Mouse (Mus musculus): Measurements from ENCODE around the gene Cwh43.

The Cwh43 gene

GRCm38 (mm10) chr5:73399768-73400526, 5.9 kb upstream of the Cwh43 start:
- in situ Hi-C loops (cut with MboI, MseI) = no loop called here

DNA sequence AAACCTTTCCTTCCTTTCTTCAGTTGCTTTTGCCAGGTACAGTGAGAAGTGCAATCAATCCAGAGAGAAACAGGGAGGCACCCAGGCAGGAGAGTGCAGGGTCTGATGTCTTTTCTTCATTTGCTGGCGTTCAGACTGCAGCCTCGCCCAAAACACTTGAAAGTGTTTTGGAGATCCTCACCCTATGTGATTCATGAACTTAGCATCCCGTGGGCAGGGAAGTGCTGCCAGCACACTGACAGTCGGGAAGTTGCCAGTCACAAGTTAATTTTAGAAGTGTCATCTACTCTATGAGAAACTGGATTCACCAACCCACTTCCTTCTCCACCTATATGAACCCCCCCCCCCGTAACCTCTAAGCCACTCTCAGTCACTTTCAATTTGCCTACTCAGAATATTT, 4.5 kb upstream of the Cwh43 start:
- in situ Hi-C loops (cut with MboI, MseI) = no loop called here

GRCm38 (mm10) chr5:73402911-73403310, 3.0 kb upstream of the Cwh43 start:
- in situ Hi-C loops (cut with MboI, MseI) = no loop called here

- in situ Hi-C loops (cut with MboI, MseI) = no loop called here
Observed at GRCm38 (mm10) chr5:73403311-73404068, 2.4 kb upstream of the Cwh43 start.

DNA sequence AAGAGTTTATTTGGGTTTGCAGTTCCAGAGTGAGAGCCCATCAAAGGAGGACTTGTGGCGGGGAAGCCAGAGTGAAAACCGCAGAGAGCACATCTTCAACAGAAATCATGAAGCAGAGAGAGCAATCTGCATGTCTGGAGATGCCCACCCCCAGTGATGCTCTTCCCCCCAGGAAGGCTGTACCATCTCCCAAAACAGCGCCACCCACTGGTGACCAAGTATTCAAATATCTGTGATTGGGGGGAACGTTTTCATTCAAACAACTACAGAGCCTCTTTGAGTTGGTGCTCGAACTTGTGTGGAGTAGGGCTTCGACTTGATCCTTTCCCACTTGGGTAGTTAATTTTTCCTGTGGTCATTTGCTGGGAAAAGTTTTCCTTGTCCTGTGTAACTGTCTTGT, 1.1 kb upstream of the Cwh43 start:
- in situ Hi-C loops (cut with MboI, MseI) = no loop called here

- in situ Hi-C loops (cut with MboI, MseI) = no loop called here
Observed at GRCm38 (mm10) chr5:73406861-73407260, 986 bp downstream of the Cwh43 start.

DNA sequence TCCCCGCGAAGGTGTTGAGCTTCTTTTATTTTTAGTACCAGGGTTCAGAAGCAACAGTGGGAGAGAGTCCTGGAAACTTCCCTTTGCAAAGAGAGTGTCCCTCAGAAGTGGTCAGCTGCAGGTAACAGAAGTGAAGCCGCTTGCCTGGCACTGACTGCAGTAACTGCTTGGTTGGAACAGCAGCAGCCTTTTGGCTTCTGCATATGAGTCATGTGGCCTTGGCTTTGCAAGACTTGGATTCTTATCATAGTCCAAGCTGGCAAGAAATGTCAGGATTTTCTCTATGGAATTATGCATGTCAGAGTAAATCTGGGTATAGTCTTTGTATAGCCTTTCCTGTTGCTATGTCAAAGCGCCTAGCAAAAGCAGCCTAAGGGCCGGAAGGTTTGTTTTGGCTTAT, 4.1 kb downstream of the Cwh43 start:
- in situ Hi-C loops (cut with MboI, MseI) = no loop called here

DNA sequence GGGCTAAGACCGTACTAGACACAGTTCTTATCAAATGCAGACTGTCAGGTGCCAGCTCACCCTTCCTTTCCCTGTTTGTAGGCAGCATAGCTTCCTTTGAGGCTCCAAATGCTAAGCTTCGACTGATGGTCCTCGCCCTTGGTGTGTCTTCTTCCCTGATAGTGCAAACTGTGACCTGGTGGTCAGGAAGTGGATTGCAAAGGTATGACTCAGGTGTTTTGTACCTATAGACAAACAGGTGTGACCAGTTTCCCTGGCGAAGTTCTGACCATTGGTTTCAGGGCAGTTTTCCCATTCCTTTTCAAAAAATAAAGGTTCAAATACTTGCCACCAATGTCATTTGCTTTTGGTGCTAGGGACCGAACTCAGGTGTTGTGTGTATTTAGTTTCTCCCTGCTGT, 5.9 kb downstream of the Cwh43 start:
- in situ Hi-C loops (cut with MboI, MseI) = no loop called here

DNA sequence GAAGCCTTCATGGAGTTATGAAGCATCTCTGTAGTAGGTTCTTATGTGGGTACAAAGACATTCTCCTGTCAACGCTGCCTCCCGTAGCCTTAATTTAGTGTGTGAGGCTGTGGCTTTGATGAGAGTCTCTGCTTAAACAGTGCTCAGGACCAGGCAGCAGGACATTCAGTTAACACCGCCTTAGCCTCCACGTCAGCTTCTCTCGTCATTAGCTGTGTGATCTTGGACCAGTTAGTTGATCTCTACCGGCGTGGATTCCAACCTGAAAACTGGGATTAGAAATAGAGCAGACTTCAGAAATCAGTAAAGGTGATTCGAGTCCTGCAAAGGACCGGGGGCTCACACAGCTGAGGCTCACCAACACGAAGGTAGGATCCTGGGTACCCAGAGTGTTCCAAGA, 8.3 kb downstream of the Cwh43 start:
- in situ Hi-C loops (cut with MboI, MseI) = no loop called here

DNA sequence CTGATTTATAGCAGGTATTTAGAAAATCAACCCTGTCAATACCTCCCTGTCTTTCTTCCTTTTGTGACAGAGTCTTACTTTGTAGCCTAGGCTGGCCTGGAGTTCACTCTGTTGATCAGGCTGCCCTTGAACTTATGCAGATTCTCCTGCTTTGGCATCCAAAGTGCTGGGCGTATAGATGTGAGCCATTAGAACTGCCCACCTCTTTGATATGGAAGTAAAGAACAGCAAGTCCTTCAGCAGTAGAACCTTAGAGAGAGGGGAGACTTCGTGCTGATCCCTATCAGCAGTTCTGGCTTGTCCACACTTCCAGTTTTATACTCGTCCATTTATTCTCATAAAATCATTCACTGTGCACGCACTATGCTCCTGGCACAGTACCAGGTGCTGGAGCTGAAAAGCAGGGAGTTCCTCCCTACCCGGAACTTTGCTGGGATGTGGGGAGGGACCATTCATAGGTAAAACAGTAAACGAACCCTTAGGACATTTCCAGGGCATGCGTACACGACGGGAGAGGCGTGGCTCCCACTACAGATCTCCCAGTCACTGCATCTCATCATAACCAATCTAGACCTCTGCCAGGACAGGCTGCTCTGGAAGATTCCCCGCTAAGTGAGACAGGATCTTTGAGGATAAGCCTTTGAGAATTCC, 13.3 kb downstream of the Cwh43 start:
- in situ Hi-C loops (cut with MboI, MseI) = no loop called here

DNA sequence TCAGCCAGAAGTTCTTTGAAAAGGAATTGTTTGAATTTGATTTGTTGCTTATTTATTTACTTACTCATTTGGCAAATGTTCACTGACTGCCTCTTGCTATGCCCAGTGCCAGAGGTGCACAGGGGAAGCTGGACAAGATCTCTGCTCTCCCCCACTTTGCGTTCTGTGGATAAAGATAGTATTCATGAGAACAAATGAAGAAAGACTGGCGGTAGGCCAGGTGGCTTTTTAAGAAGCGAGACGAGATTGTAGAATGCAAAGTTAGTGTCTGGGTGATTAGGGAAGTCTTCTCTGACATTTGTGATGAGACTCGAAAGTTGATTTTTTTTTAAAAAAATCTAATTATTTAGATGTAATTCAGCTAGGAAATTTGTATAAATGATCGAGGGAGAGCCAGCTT, 20.9 kb downstream of the Cwh43 start:
- in situ Hi-C loops (cut with MboI, MseI) = no loop called here

DNA sequence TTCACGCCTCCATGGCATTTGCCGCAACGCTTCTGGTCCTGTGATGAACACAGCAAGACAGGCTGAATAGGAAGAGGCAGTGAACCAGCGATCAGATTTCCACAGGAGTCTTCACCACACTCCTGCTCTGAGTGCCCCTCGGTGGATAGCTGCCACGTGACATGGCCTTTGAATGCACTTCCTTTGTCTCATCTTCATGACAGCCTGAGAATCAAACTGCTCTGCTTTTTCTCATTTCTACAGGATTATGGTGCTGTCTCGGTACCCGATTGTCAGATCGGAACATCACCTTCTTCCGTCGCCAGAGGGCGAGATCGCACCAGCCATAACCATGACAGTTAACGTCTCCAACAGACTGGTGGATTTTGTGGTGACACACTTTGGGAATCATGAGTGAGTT, 25.7 kb downstream of the Cwh43 start:
- in situ Hi-C loops (cut with MboI, MseI) = loop anchor here (5.0 kb wide), 2 partner anchors 46 to 196 kb away; no protein-coding TSS in a partner anchor

GRCm38 (mm10) chr5:73432805-73433204, 26.9 kb downstream of the Cwh43 start:
- in situ Hi-C loops (cut with MboI, MseI) = loop anchor here (5.0 kb wide), 2 partner anchors 44 to 194 kb away; no protein-coding TSS in a partner anchor

- in situ Hi-C loops (cut with MboI, MseI) = loop anchor here (5.0 kb wide), 3 partner anchors 38 to 193 kb away; no protein-coding TSS in a partner anchor
Observed at GRCm38 (mm10) chr5:73434764-73435163, 28.9 kb downstream of the Cwh43 start.

DNA sequence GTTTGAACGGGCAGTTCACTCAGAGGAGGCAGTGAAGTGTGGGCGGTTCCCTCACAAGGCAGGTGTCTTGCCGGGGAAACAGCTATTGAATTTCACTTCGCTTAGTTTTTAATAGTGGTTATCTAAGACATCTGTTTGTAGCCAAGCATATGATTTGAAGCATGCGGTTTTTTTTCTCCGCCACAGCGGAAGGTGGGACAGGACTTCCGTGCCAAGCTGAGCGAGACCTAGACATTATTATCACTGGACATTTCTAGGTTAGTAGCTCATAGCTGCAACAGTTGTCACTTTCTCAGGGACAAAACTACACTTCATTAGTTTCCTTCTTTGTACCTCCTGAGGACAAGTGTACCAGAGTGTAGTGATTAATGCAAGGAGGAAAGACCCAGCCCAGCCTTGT, 36.3 kb downstream of the Cwh43 start:
- in situ Hi-C loops (cut with MboI, MseI) = no loop called here

- in situ Hi-C loops (cut with MboI, MseI) = loop anchor here in 1 of 2 experiments (10.0 kb wide), 1 partner anchor 575 kb away; no protein-coding TSS in a partner anchor
Observed at GRCm38 (mm10) chr5:73450276-73450675, 44.4 kb downstream of the Cwh43 start.

DNA sequence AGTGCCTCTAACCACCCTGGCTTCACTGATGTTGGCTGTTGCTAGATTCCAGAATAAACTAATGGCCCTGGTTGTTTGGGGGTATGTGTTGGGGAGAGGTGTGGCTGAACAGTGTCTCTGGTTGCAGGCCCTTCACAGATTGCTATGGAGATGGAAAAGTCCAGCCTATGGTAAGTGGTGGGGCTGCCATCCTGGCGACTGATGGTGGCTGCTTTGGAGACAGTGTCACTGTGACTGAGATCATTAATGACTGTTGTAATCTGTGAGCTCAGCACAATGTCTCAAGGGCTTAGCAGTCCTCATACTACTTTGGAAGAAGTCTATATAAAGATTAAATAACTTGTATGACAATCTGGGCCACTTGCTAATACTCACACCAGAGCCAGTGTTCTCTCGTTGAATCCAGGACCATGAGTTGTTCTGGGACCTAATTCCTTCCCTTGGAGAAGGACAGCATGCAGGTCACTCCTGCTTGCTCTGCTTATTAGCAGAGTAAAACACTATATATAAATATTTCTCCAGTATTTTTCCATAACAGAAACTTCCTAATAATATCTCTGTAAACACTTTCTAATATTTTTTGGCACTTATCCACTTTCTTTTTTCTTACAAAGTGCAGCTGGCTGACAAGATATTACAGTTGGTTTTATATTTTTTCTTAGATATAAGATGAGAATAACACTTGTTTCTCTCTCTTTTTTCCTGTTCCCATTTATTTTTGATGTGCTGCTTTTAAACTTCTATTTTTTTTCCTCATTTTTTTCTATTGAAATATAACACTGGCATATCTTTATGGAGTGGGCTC, 48.8 kb downstream of the Cwh43 start:
- in situ Hi-C loops (cut with MboI, MseI) = loop anchor here in 1 of 2 experiments (10.0 kb wide), 1 partner anchor 570 kb away; no protein-coding TSS in a partner anchor

DNA sequence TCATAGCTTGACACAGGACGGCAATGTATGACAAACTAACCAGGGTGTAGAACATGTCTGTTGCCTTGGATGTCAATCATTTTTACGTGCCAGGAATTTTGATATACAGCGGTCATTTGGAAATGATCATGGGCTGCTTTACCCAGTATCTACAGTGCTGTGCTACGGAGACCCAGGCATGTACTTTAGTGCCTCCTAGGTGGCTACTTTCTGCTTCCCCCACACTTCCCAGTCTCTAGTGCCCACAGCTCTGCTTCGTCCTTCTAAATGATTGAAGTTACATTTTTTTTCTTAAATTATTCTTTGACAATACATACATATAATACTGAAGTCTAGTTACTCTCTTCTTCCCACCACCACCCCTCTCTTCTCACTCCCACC, 49.4 kb downstream of the Cwh43 start:
- in situ Hi-C loops (cut with MboI, MseI) = loop anchor here in 1 of 2 experiments (10.0 kb wide), 1 partner anchor 570 kb away; no protein-coding TSS in a partner anchor

DNA sequence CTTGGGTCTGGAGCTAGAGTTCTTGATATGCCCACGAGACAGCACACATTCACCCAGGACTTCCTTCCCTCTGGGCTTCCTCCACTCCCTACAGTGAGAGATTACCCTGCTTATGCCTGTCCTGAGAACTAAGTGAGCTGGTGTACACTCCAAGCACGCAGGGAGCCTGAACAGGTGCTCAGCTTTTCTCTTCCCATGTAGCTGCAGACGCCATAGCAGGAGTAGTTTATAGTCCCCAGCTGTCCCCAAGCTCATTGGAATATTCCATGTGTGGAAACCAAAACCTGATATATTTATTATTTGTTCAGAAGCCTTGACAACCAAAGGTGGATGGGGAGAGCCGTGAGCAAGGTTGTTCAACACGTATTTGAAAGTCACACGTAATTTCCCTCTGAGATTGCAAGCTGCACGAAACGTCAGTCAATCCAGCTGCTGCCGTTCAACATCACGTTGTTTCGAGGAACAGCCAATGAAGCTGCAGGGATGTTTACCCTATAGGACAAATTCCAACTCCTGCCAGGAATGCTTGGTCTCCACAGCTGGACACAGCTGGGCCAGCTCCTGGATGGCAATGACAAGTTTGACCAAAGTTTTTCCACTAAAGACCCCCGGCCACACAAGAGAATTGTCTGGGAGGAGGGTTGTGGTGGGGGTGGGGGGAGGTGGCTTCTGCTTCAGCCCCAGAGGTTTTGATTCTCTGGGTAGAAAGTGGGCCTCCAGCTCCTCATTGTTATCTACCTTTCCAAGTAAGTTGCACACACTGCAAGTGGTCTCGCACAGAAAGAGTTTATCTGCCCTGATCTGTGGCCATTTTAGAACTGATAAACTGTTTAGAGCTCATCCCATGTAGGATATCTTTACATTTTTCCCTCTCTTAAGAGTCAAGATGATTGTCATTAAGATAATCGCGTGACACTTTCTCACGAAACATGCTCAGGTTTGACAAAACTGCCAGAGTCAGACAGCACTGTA, 62.9 kb downstream of the Cwh43 start:
- in situ Hi-C loops (cut with MboI, MseI) = no loop called here

Measured in T-helper 17 cell (primary cell).